Mouse (Mus musculus) brain, embryonic 14.5 days (tissue): ENCODE measurements at regions not wholly inside any gene's neighbourhood (a gene's known extent, or its start where the extent isn't known, plus 50 kb on each side); places are given as distances from the start of the nearest gene placed in this dataset.

ENCODE experiments used
- DNase-seq: peaks from one replicate; pipeline ENCODE4 v3.0.0-alpha.2; 2011; ENCODE audit warnings: low read depth
- CTCF ChIP-seq: fragments of 200-500 bp; IDR thresholded peaks from 2 replicates; pipeline ENCODE4 v1.5.1; 2012; ENCODE audit warnings: inconsistent platforms, mild to moderate bottlenecking, moderate library complexity, borderline replicate concordance; ENCODE audit not compliant: insufficient read depth, insufficient read length; ENCODE audit errors: extremely low read depth
- POLR2A ChIP-seq: fragments of 200-500 bp; IDR thresholded peaks from 2 replicates; pipeline ENCODE4 v1.6.1; 2012; ENCODE audit warnings: mild to moderate bottlenecking, inconsistent platforms, borderline replicate concordance; ENCODE audit not compliant: poor library complexity, insufficient read depth, insufficient read length, severe bottlenecking; ENCODE audit errors: extremely low read depth

DNA sequence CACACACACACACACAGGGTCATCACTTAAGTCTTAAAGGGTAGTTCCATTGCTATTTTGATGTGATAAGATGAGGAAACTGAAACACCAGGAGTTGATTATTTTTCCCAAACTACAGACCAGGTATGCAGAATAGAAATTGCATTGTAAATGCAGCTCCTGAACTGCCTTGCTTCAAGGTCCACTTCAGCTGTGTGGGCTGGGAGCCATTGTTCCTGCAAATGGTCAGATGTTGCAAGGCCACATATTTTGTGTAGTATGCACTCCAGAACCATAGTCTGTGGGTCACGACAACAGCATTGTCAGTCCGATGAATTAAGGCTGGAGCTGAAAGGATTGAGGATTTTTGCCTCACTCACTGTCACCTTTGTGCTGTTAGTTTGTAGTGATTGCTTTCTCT, 592.4 kb upstream of the Tenm4 start:
- TF ChIP-seq CTCF (no peak), POLR2A (no peak)
- DNase-seq = no peak

DNA sequence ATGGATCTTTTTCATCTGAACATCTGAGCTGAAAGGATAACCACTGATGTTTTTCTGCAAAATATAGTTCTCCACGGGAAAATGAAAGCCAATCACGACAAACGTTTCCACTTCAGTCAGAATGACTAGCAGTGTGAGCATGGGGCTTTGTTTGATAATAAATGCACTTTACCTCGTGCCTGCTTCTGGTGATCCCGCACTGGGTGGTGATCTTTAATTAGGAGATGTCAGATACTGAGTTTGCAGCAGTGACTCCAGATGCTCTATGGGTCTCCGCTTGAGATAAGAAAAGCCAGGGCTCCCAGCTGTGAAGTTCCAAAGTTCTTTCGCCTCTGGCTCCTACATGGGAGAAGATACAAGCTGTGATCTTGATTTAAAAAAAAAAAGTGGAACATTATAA, 589.7 kb upstream of the Tenm4 start:
- peak; percentile 79 for DNase-seq
- TF ChIP-seq POLR2A = no peak
- no peak for TF ChIP-seq CTCF

DNA sequence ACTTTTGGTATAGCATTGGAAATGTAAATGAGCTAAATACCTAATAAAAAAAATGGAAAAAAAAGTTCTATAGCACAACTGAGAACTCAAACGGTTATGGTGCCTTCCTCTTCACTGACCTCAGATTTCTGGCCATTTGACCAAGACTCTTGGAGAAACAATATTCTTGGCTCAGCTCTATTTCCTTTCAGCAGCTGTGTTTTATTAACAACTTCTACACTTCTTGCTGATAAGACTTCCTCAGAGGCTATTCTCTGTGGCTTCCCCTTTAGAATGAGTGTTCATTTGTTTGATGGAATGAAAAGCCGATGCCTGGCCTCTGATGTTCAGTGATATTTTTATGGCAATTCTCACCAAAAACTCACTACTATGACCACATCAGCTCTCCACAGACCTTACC, 572.7 kb upstream of the Tenm4 start:
- no peak for DNase-seq
- TF ChIP-seq CTCF (no peak), POLR2A (no peak)

DNA sequence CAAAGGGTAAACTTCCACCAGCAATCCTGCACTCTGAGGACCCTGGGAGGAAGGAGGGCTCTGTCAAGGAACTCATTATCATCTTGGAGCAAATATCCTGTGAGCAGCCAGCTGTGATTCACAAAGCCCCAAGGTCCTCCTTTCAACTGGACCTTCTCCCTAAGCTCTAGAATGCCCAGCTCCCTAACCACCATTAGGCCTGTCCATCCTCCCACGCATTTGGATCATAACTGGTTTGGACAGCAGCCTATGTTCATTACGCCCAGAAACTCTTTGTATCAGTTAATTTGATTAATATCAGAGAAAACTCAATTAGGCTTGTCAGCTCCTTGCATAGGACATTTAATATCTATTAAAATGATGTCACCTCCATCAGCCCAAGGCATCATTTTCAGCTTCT, 557.3 kb upstream of the Tenm4 start:
- TF ChIP-seq POLR2A = no peak
- TF ChIP-seq CTCF = no peak
- DNase-seq = no peak

DNA sequence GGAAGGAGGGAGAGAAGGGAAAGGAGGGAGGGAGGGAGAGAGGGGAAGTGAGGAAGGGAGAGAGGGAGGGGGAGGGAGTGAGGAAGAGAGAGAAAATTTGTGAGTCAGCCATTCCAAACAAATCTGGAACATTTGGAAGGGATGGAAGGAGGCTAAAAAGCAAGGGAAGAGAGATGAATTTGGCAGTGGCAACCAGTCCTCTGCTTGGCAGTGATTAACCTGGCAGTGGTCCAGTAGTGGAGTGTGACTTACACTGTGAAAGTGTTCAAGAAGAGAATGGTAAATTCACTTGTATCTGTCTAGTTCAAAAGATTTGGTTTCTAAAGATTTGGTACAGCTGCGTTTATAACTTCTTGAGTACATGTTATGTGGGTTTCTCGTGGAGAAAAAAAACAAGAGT, 553.7 kb upstream of the Tenm4 start:
- DNase-seq = peak; percentile 94
- TF ChIP-seq POLR2A (no peak), CTCF (no peak)

DNA sequence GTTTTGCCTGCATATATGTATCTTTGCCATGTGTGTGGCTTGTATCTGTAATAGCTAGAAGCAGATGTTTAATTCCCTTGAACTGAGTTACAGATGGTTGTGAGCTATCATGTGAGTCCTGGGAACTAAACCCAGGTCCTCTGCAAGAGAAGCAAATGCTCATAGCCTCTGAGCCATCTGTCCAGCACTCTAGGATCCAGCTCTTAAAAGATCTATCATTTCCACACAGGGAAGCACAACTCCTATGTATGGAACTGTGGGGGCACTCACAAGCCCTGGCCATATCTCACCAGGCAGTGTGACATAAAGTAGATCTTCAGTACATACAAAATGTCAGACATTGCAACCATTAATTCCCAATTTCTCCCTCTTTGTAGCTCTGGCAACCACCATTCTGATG, 552.9 kb upstream of the Tenm4 start:
- DNase-seq = peak; percentile 14

DNA sequence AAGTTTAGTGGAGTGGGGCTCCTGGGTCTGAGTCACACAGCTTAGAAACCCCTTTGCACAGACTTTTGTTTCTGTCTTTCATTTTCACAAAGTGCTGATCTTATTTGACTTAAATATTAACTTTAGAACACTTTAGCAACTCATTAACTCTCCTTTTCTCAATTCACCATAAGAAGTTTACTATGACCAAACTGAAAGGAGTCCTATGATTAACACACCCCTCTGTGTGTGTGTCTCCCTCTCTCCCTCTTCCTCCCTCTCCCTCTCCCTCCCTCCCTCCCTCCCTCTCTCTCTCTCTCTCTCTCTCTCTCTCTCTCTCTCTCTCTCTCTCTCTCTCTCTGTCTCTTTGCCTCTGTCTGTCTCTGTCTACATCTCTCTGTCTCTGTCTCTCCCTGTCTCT, 551.0 kb upstream of the Tenm4 start:
- TF ChIP-seq CTCF (no peak), POLR2A (no peak)

More for the DNA sequence above, 552.9 kb upstream of the Tenm4 start:
- TF ChIP-seq CTCF = no peak
- no peak for TF ChIP-seq POLR2A

DNA sequence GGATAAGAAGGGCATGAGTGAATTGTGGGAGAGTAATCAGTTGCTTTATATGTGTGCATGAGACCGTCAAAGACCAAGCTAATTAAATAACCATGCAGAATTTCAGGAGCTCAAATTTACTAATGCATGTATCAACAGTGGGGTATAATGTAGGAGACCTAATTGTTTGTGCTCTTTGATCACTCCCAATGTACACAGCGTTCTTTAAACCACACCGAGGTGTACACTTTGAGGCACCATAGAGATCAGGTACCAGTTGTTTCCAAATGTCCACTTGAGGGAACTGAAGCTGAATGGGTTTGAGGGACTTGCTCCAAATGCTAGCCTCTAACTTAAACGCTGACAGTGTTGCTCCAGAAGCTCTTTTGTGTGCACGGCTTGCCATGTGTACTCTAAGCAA, 530.4 kb upstream of the Tenm4 start:
- DNase-seq = no peak
- TF ChIP-seq POLR2A (no peak), CTCF (no peak)

More for the DNA sequence above, 551.0 kb upstream of the Tenm4 start:
- no peak for DNase-seq

DNA sequence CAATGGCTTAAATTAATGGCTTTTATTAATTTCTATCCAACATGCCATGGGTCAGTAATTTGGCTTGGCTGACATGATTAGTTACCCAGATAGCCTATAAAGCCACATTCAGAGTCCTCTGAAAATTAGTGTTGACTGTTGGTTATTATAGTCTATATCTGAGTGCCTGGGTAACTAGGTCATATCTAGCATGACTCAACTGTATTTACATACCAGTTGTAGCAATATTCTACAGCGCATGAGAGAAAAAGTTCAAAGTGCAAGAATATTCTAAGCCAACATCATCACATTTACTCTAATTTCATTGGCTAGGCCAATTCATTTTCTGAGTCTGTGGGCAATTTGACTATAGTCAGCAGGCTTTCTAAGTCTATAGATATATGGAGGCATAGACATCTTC, 496.7 kb upstream of the Tenm4 start:
- no peak for TF ChIP-seq POLR2A
- no peak for TF ChIP-seq CTCF
- no peak for DNase-seq

DNA sequence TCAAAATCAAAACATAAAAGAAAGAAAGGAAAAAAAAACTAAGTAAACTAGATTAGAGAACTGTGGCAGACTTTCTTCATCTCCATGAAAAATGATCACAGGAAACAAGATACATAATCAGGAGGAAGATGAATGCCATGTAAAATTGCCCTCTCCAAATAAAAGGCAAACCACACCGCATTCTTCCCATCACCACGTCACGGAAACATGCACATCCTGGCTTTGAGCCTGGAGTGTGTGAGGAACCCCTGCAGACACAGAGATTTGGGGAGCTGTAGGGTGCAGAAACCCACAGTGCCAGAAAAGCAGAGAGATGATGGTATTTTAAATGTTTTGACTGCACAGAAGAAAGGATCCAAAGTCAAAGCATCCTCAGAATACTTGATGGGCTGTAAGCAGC, 488.5 kb upstream of the Tenm4 start:
- TF ChIP-seq CTCF (no peak), POLR2A (no peak)
- no peak for DNase-seq

DNA sequence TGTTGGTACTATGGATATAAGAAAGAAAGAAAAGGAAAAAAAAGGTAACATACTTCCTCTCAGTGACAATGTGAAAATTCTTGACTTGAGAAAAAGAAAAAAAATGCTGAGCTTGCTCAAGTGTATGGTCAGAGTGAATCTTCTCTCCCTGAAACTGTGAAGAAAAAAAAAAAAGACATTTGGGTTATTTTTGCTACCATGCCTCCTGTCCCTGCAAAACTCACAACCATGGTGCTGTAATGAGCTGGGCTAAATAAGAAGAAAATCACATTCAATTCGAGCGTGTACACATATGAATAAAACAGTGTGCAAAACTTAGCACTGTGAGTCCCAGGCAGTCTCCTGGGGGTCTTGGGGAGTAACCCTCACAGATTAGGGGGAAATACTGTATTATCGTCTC, 483.3 kb upstream of the Tenm4 start:
- no peak for TF ChIP-seq CTCF
- no peak for TF ChIP-seq POLR2A
- no peak for DNase-seq

DNA sequence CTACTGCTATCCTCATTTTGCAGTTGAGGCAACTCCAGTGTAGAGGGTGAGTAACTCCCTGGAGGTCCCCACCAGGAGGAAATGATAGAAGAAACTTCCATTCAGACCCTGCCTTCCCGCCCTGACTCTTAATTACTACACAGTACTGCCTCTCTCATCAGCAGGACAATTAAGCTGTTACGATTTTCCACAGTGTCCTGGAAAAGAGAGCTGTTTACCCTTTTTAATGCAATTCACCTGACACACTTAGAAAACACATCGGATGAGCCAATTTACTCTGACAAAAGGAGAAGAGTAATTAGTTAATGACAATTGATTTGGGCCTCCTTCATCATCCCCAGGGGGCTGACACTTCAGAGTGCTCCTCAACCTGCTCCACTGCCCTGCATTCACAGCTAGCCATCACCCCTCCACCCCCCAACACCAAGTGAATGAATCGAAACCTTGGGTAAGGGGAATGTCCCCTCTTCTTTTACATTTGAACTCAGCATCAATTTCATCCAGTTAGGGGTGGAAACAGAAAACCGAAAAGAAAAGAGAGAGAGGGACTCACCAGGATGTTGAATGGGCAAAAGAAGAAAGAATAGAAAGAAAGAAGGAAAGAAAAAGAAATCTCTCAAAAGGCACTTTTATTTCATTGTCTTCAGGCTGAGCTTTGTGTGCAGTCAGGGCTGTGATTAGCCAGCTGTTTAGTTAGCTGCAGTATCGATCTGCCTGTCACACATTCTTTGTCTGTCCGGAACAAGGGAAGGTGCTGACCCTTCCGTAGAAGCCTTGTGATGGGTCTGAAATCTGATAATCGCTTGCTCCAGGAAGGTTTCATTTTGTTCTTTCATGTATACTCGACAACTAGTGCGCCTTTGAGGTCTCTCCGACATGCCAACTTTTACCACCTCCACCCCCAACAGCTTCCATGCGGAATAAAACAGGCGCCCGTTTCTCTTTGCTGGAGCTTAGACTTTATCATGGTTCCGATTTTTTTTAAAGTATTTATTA, 482.6 kb upstream of the Tenm4 start:
- TF ChIP-seq CTCF = no peak
- no peak for TF ChIP-seq POLR2A
- DNase-seq = peak; percentile 83
